Mouse (Mus musculus): Measurements from ENCODE around the gene B2m. TPM values are rescaled to one million over a fixed set of nuclear protein-coding genes. Genes with fewer than 3 reads are reported as not detected.
A peak's percentile ranks its signal among the peaks of the same experiment; 100 is the strongest.
"Not testable (repeated sequence)": the region's sequence is repeated elsewhere in the genome, so short reads cannot be mapped to it uniquely, and the experiment has no call there.

The B2m gene
- polyA plus RNA-seq (2012; rRNA removed) = 286 and 1,325 TPM in 2 replicates

DNA sequence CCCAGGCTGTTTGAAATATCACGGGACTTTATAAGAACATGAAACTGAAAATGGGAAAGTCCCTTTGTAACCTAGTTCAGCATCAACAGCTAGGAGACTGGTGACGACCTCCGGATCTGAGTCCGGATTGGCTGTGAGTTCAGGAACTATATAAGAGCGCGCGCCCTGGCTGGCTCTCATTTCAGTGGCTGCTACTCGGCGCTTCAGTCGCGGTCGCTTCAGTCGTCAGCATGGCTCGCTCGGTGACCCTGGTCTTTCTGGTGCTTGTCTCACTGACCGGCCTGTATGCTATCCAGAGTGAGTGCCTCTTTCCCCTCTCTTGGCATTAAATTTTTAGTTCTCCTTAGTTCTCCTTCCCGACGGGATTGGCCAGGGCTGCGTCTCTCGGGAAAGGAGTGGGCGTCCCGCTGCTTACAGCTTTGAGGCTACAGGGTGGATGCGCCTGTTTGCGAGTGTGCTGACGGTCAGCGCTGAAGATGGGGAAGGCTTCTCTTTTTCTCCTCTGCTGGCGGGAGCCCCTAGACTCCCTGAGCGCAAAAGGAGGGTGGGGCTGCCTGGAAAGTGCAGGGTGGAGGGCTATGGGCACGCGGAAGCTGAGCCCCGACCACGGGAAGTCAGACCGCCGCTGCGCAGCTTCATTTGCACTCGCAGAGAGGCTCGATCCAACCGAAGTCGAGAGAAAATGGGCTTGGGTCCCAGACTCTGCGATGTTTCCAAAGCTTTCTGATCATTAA is at the start of gene B2m:
TSS of gene B2m (plus strand) at position 179 of the 734 bp plus-strand sequence.
- TF ChIP-seq POLR2A (IDR thresholded peaks at IDR 0.05; ENCODE audit: low read depth, low read length) (peak; percentile 100), CTCF (IDR thresholded peaks at IDR 0.05; ENCODE audit: extremely low read depth, insufficient read length, insufficient replicate concordance, low read depth, low read length) (no peak)
- peaks cover 31% of the 10 kb centered on the region for H3K36me3 ChIP-seq (ENCODE audit: control insufficient read depth, insufficient read depth, low read length)
- peaks cover 9% of the 10 kb centered on the region for H3K4me1 ChIP-seq (ENCODE audit: control insufficient read depth, insufficient read depth, insufficient read length, low read length)
- H3K27ac ChIP-seq (ENCODE audit: insufficient read depth, low read depth, low read length) = peak within 1 kb of the TSS; percentile 90
- under 1% methylated on average over 40 of the region's 40 CpGs for WGBS
- H3K4me3 ChIP-seq (ENCODE audit: low read depth, low read length) = peak within 1 kb of the TSS; percentile 74
- no peaks in the 10 kb centered on the region for H3K27me3 ChIP-seq (ENCODE audit: control insufficient read depth, insufficient read depth, low read length)

GRCm38 (mm10) chr2:122097686-122098085 is 49.8 kb upstream of the B2m start:
- 87% methylated on average over 5 of the region's 5 CpGs for WGBS
- not testable (repeated sequence) for H3K4me3 ChIP-seq (ENCODE audit: low read depth, low read length); H3K4me1 ChIP-seq (ENCODE audit: control insufficient read depth, insufficient read depth, insufficient read length, low read length); H3K27ac ChIP-seq (ENCODE audit: insufficient read depth, low read depth, low read length); H3K27me3 ChIP-seq (ENCODE audit: control insufficient read depth, insufficient read depth, low read length)
- peaks cover 53% of the 10 kb centered on the region for H3K36me3 ChIP-seq (ENCODE audit: control insufficient read depth, insufficient read depth, low read length)

GRCm38 (mm10) chr2:122102070-122102469 is 45.4 kb upstream of the B2m start:
- H3K4me3 ChIP-seq (ENCODE audit: low read depth, low read length) = no peak overlapping the region
- peaks cover 35% of the 10 kb centered on the region for H3K36me3 ChIP-seq (ENCODE audit: control insufficient read depth, insufficient read depth, low read length)
- H3K27ac ChIP-seq (ENCODE audit: insufficient read depth, low read depth, low read length) = no peak overlapping the region
- H3K4me1 ChIP-seq (ENCODE audit: control insufficient read depth, insufficient read depth, insufficient read length, low read length) = no peaks in the 10 kb centered on the region
- H3K27me3 ChIP-seq (ENCODE audit: control insufficient read depth, insufficient read depth, low read length) = no peaks in the 10 kb centered on the region
- no peak for TF ChIP-seq POLR2A (IDR thresholded peaks at IDR 0.05; ENCODE audit: low read depth, low read length)
- TF ChIP-seq CTCF (IDR thresholded peaks at IDR 0.05; ENCODE audit: extremely low read depth, insufficient read length, insufficient replicate concordance, low read depth, low read length) = peak; percentile 69; the same call in 1 of the 2 replicates

- Histone ChIP-seq H3K4me1 (ENCODE audit: control insufficient read depth, insufficient read depth, insufficient read length, low read length) (no peaks in the 10 kb centered on the region), H3K27ac (ENCODE audit: insufficient read depth, low read depth, low read length) (no peak overlapping the region), H3K4me3 (ENCODE audit: low read depth, low read length) (no peak overlapping the region), H3K36me3 (ENCODE audit: control insufficient read depth, insufficient read depth, low read length) (peaks cover 44% of the 10 kb centered on the region), H3K27me3 (ENCODE audit: control insufficient read depth, insufficient read depth, low read length) (no peaks in the 10 kb centered on the region)
- TF ChIP-seq POLR2A (IDR thresholded peaks at IDR 0.05; ENCODE audit: low read depth, low read length) (no peak), CTCF (IDR thresholded peaks at IDR 0.05; ENCODE audit: extremely low read depth, insufficient read length, insufficient replicate concordance, low read depth, low read length) (no peak)
- 86% methylated on average over 14 of the region's 14 CpGs for WGBS
Measured at GRCm38 (mm10) chr2:122108101-122108500, 39.4 kb upstream of the B2m start.

GRCm38 (mm10) chr2:122109714-122110113 is 37.8 kb upstream of the B2m start:
- Histone ChIP-seq H3K36me3 (ENCODE audit: control insufficient read depth, insufficient read depth, low read length) (peaks cover 48% of the 10 kb centered on the region), H3K4me3 (ENCODE audit: low read depth, low read length) (no peak overlapping the region), H3K4me1 (ENCODE audit: control insufficient read depth, insufficient read depth, insufficient read length, low read length) (no peaks in the 10 kb centered on the region), H3K27ac (ENCODE audit: insufficient read depth, low read depth, low read length) (no peak overlapping the region), H3K27me3 (ENCODE audit: control insufficient read depth, insufficient read depth, low read length) (no peaks in the 10 kb centered on the region)
- TF ChIP-seq POLR2A (IDR thresholded peaks at IDR 0.05; ENCODE audit: low read depth, low read length) = no peak
- no peak for TF ChIP-seq CTCF (IDR thresholded peaks at IDR 0.05; ENCODE audit: extremely low read depth, insufficient read length, insufficient replicate concordance, low read depth, low read length)
- WGBS = 80% methylated on average over 4 of the region's 4 CpGs

DNA sequence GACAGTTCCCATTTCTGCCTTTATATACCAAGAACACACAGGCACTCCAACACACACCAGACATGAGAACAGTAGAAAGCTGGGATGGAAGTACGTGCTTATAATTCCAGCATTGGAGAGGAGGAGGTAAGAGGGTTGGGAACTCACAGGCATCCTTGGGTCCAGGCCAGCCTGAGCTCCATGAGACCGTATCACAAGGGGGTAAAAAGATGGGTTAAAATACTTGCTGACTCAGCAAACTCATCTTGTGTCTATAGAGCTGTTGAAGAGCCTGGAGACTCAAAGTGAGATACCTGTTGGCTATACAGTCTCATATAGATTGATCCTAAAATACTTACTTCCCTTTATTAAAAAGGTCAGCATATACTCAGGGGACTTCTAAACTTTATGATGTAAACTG is 30.6 kb upstream of the B2m start:
- no peak for TF ChIP-seq CTCF (IDR thresholded peaks at IDR 0.05; ENCODE audit: extremely low read depth, insufficient read length, insufficient replicate concordance, low read depth, low read length)
- TF ChIP-seq POLR2A (IDR thresholded peaks at IDR 0.05; ENCODE audit: low read depth, low read length) = no peak
- Histone ChIP-seq H3K27me3 (ENCODE audit: control insufficient read depth, insufficient read depth, low read length) (no peaks in the 10 kb centered on the region), H3K4me1 (ENCODE audit: control insufficient read depth, insufficient read depth, insufficient read length, low read length) (no peaks in the 10 kb centered on the region), H3K27ac (ENCODE audit: insufficient read depth, low read depth, low read length) (no peak overlapping the region), H3K4me3 (ENCODE audit: low read depth, low read length) (no peak overlapping the region), H3K36me3 (ENCODE audit: control insufficient read depth, insufficient read depth, low read length) (peaks cover 13% of the 10 kb centered on the region)
- WGBS = 90% methylated on average over 2 of the region's 2 CpGs

GRCm38 (mm10) chr2:122117961-122118958 is 29.2 kb upstream of the B2m start, which contains the start of gene Spg11:
Gene Spg11 (minus strand): TSS chr2:122118386.
- peak within 1 kb of the TSS; percentile 76 for H3K27ac ChIP-seq (ENCODE audit: insufficient read depth, low read depth, low read length)
- no peaks in the 10 kb centered on the region for H3K27me3 ChIP-seq (ENCODE audit: control insufficient read depth, insufficient read depth, low read length)
- peak within 1 kb of the TSS; percentile 94 for H3K4me3 ChIP-seq (ENCODE audit: low read depth, low read length)
- TF ChIP-seq CTCF (IDR thresholded peaks at IDR 0.05; ENCODE audit: extremely low read depth, insufficient read length, insufficient replicate concordance, low read depth, low read length) (no peak), POLR2A (IDR thresholded peaks at IDR 0.05; ENCODE audit: low read depth, low read length) (peak; percentile 100)
- H3K4me1 ChIP-seq (ENCODE audit: control insufficient read depth, insufficient read depth, insufficient read length, low read length) = no peaks in the 10 kb centered on the region
- WGBS = under 1% methylated on average over 47 of the region's 47 CpGs
- H3K36me3 ChIP-seq (ENCODE audit: control insufficient read depth, insufficient read depth, low read length) = peaks cover 8% of the 10 kb centered on the region
